Mouse (Mus musculus): ENCODE results near the gene Abca2. TPM values are rescaled to one million over a fixed set of nuclear protein-coding genes. Genes with fewer than 3 reads are reported as not detected.

The Abca2 gene
- polyA plus RNA-seq, 1 experiment = 52.4 TPM

GRCm38 (mm10) chr2:25484901-25485647 is 56.6 kb downstream of the Abca2 start:
- no peak overlapping the region for H3K27ac ChIP-seq (replicated peaks; ENCODE audit: low read depth, low read length)
- H3K4me1 ChIP-seq (ENCODE audit: control insufficient read depth, insufficient read depth, insufficient read length, low read length) = peaks cover 2% of the 10 kb centered on the region; the same call in 1 of the 2 replicates

DNA sequence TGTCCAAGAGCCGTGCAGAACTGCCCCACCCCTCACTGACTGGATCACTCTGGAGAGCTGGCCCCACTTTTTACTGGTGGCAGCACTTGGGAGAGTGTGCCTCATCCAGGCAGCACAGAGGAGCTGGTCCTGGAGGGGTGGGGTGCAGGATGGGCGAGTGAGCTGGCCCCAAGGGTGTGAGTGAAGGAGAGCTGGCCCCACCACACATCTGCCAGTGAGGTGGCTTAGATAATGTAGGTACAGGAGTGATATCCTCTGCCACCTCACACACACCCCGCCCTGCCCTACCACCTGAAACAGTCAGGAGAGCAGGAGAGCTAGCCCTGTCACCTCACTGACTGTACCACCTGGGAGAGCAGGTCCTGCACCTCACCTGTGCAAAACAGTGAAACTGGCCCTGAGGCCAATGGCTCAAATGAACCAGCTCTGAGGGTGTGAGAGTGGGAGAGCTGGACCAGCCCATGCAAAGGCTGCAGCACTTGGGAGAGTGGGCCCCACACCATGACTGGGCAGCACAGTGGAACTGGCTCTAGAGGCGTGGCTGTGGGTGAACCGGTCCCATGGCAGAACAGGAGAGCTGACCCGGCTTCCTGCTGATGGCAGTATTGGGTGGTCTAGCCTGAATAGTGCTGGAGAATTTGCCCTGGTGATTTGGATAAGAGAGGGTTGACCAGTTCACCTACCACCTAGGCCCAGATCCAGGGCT is 59.6 kb downstream of the Abca2 start:
- Histone ChIP-seq H3K4me3 (ENCODE audit: insufficient read depth, low read depth, low read length) (no peak overlapping the region), H3K4me1 (ENCODE audit: control insufficient read depth, insufficient read depth, insufficient read length, low read length) (peaks cover 2% of the 10 kb centered on the region; the same call in 1 of the 2 replicates), H3K27ac (replicated peaks; ENCODE audit: low read depth, low read length) (no peak overlapping the region)

More at GRCm38 (mm10) chr2:25484901-25485647, 56.6 kb downstream of the Abca2 start:
- no peak overlapping the region for H3K4me3 ChIP-seq (ENCODE audit: insufficient read depth, low read depth, low read length)

GRCm38 (mm10) chr2:25488671-25489068 is 60.2 kb downstream of the Abca2 start:
- Histone ChIP-seq H3K4me3 (ENCODE audit: insufficient read depth, low read depth, low read length) (no peak overlapping the region), H3K4me1 (ENCODE audit: control insufficient read depth, insufficient read depth, insufficient read length, low read length) (peaks cover 2% of the 10 kb centered on the region; the same call in 1 of the 2 replicates), H3K27ac (replicated peaks; ENCODE audit: low read depth, low read length) (no peak overlapping the region)

DNA sequence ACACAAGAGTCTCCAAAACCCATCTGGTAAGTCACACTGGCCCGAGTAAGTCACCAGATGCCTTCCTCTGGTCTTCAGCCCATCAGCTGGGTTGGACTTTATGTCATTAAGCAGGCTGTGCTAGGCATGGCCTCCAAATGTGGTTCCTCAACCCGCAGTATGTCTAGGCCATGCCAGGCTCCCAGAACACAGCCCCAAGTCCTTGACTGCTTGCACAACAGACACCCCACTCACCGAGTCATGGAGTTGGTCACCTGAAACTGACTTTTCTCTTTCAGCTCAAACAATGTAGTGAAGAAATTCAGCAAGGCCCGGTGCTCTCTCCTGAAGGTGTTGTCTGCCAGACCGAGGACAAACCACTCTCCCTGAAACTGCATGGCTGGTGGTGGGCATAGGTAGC is 64.5 kb downstream of the Abca2 start:
- Histone ChIP-seq H3K4me1 (ENCODE audit: control insufficient read depth, insufficient read depth, insufficient read length, low read length) (no peaks in the 10 kb centered on the region), H3K4me3 (ENCODE audit: insufficient read depth, low read depth, low read length) (no peak overlapping the region), H3K27ac (replicated peaks; ENCODE audit: low read depth, low read length) (no peak overlapping the region)

- Histone ChIP-seq H3K27ac (replicated peaks; ENCODE audit: low read depth, low read length) (no peak within 1 kb of the TSS), H3K4me1 (ENCODE audit: control insufficient read depth, insufficient read depth, insufficient read length, low read length) (no peaks in the 10 kb centered on the region), H3K4me3 (ENCODE audit: insufficient read depth, low read depth, low read length) (no peak within 1 kb of the TSS)
These were observed 65.0 kb downstream of the Abca2 start, which contains the start of gene Lcn12 for GRCm38 (mm10) chr2:25493476-25493961. Gene Lcn12 (minus strand): TSS chr2:25493911.

DNA sequence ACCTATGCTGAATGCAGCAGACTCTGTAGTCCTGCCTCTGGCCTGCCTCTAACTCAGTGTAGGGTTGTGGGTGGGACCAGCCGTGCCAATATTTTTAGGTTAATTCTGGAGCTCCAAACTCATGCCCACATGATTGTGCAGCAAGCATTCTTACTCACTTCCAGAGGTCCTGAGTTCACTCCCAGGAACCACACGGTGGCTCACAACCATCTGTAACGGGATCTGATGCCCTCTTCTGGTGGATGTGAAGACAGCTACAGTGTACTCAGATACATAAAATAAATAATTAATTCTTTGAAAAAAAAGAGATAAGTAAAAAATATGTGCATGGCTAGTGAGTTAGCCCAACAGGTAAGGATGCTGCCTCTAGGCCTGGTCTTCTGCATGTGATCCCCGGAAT is 68.0 kb downstream of the Abca2 start:
- H3K4me3 ChIP-seq (ENCODE audit: insufficient read depth, low read depth, low read length) = no peak overlapping the region
- no peak overlapping the region for H3K27ac ChIP-seq (replicated peaks; ENCODE audit: low read depth, low read length)
- peaks cover 4% of the 10 kb centered on the region for H3K4me1 ChIP-seq (ENCODE audit: control insufficient read depth, insufficient read depth, insufficient read length, low read length)

Other genes with a start within 250 kb of the Abca2 start
- gene Nrarp, start 247.9 kb upstream of the Abca2 start, polyA plus RNA-seq (2012; ENCODE audit: insufficient read depth, insufficient read length, missing spikeins) = 6.4 and 7.1 TPM in 2 replicates
- gene Tor4a, start 231.8 kb upstream of the Abca2 start, polyA plus RNA-seq (2012; ENCODE audit: insufficient read depth, insufficient read length, missing spikeins) = 1.8 and 6.0 TPM in 2 replicates
- gene Nelfb, start 217.2 kb upstream of the Abca2 start, polyA plus RNA-seq (2012; ENCODE audit: insufficient read depth, insufficient read length, missing spikeins) = 15.4 and 19.0 TPM in 2 replicates
- gene Stpg3, start 214.1 kb upstream of the Abca2 start, polyA plus RNA-seq (2012; ENCODE audit: insufficient read depth, insufficient read length, missing spikeins) = not detected in 2 replicates
- not detected in 2 replicates for gene Fam166a, start 210.0 kb upstream of the Abca2 start, polyA plus RNA-seq (2012; ENCODE audit: insufficient read depth, insufficient read length, missing spikeins)
- gene Tubb4b, start 204.0 kb upstream of the Abca2 start, polyA plus RNA-seq (2012; ENCODE audit: insufficient read depth, insufficient read length, missing spikeins) = 193 and 284 TPM in 2 replicates
- gene Slc34a3, start 194.3 kb upstream of the Abca2 start, polyA plus RNA-seq (2012; ENCODE audit: insufficient read depth, insufficient read length, missing spikeins) = not detected in 2 replicates
- gene Rnf224, start 191.9 kb upstream of the Abca2 start, polyA plus RNA-seq (2012; ENCODE audit: insufficient read depth, insufficient read length, missing spikeins) = not detected in 2 replicates
- gene Rnf208, start 186.4 kb upstream of the Abca2 start, polyA plus RNA-seq (2012; ENCODE audit: insufficient read depth, insufficient read length, missing spikeins) = not detected in 2 replicates
- gene Cysrt1, start 186.3 kb upstream of the Abca2 start, polyA plus RNA-seq (2012; ENCODE audit: insufficient read depth, insufficient read length, missing spikeins) = not detected in 2 replicates
- 2.3 and 5.4 TPM in 2 replicates for gene AL732309.1, start 181.8 kb upstream of the Abca2 start, polyA plus RNA-seq (2012; ENCODE audit: insufficient read depth, insufficient read length, missing spikeins)
- gene Tmem203, start 173.3 kb upstream of the Abca2 start, polyA plus RNA-seq (2012; ENCODE audit: insufficient read depth, insufficient read length, missing spikeins) = 13.5 and 18.9 TPM in 2 replicates
- 1.7 and 3.7 TPM in 2 replicates for gene Tprn, start 166.1 kb upstream of the Abca2 start, polyA plus RNA-seq (2012; ENCODE audit: insufficient read depth, insufficient read length, missing spikeins)
- gene Ssna1, start 156.3 kb upstream of the Abca2 start, polyA plus RNA-seq (2012; ENCODE audit: insufficient read depth, insufficient read length, missing spikeins) = 41.7 and 44.0 TPM in 2 replicates
- 18.6 and 23.7 TPM in 2 replicates for gene Anapc2, start 156.2 kb upstream of the Abca2 start, polyA plus RNA-seq (2012; ENCODE audit: insufficient read depth, insufficient read length, missing spikeins)
- not detected in 2 replicates for gene Tmem210, start 140.6 kb upstream of the Abca2 start, polyA plus RNA-seq (2012; ENCODE audit: insufficient read depth, insufficient read length, missing spikeins)
- not detected in 2 replicates for gene Lrrc26, start 138.8 kb upstream of the Abca2 start, polyA plus RNA-seq (2012; ENCODE audit: insufficient read depth, insufficient read length, missing spikeins)
- gene Grin1, start 109.5 kb upstream of the Abca2 start, polyA plus RNA-seq (2012; ENCODE audit: insufficient read depth, insufficient read length, missing spikeins) = not detected in 2 replicates
- gene Man1b1, start 96.4 kb upstream of the Abca2 start, polyA plus RNA-seq (2012; ENCODE audit: insufficient read depth, insufficient read length, missing spikeins) = 11.3 and 16.0 TPM in 2 replicates
- 11.1 and 15.0 TPM in 2 replicates for gene Dpp7, start 72.3 kb upstream of the Abca2 start, polyA plus RNA-seq (2012; ENCODE audit: insufficient read depth, insufficient read length, missing spikeins)
- 6.1 and 9.1 TPM in 2 replicates for gene Uap1l1, start 63.0 kb upstream of the Abca2 start, polyA plus RNA-seq (2012; ENCODE audit: insufficient read depth, insufficient read length, missing spikeins)
- not detected in 2 replicates for gene Sapcd2, start 56.4 kb upstream of the Abca2 start, polyA plus RNA-seq (2012; ENCODE audit: insufficient read depth, insufficient read length, missing spikeins)
- 11.3 and 18.4 TPM in 2 replicates for gene Entpd2, start 32.8 kb upstream of the Abca2 start, polyA plus RNA-seq (2012; ENCODE audit: insufficient read depth, insufficient read length, missing spikeins)
- gene Npdc1, start 29.4 kb upstream of the Abca2 start, polyA plus RNA-seq (2012; ENCODE audit: insufficient read depth, insufficient read length, missing spikeins) = 32.5 and 41.5 TPM in 2 replicates
- gene Fut7, start 5.4 kb upstream of the Abca2 start, polyA plus RNA-seq (2012; ENCODE audit: insufficient read depth, insufficient read length, missing spikeins) = not detected in 2 replicates
- not detected in 2 replicates for gene Clic3, start 28.1 kb downstream of the Abca2 start, polyA plus RNA-seq (2012; ENCODE audit: insufficient read depth, insufficient read length, missing spikeins)
- 195 and 218 TPM in 2 replicates for gene Paxx, start 32.4 kb downstream of the Abca2 start, polyA plus RNA-seq (2012; ENCODE audit: insufficient read depth, insufficient read length, missing spikeins)
- 15.2 and 46.8 TPM in 2 replicates for gene Ptgds, start 41.3 kb downstream of the Abca2 start, polyA plus RNA-seq (2012; ENCODE audit: insufficient read depth, insufficient read length, missing spikeins)
- not detected in 2 replicates for gene Lcn12, start 65.2 kb downstream of the Abca2 start, polyA plus RNA-seq (2012; ENCODE audit: insufficient read depth, insufficient read length, missing spikeins)
- gene Fbxw5, start 72.0 kb downstream of the Abca2 start, polyA plus RNA-seq (2012; ENCODE audit: insufficient read depth, insufficient read length, missing spikeins) = 41.1 and 47.3 TPM in 2 replicates
- gene C8g, start 73.0 kb downstream of the Abca2 start, polyA plus RNA-seq (2012; ENCODE audit: insufficient read depth, insufficient read length, missing spikeins) = 6.6 and 9.2 TPM in 2 replicates
- 7.0 and 12.9 TPM in 2 replicates for gene Traf2, start 118.2 kb downstream of the Abca2 start, polyA plus RNA-seq (2012; ENCODE audit: insufficient read depth, insufficient read length, missing spikeins)
- 398 and 454 TPM in 2 replicates for gene Edf1, start 129.1 kb downstream of the Abca2 start, polyA plus RNA-seq (2012; ENCODE audit: insufficient read depth, insufficient read length, missing spikeins)
- 0.36 and 0.54 TPM in 2 replicates for gene Mamdc4, start 146.1 kb downstream of the Abca2 start, polyA plus RNA-seq (2012; ENCODE audit: insufficient read depth, insufficient read length, missing spikeins)
- gene Phpt1, start 146.5 kb downstream of the Abca2 start, polyA plus RNA-seq (2012; ENCODE audit: insufficient read depth, insufficient read length, missing spikeins) = 70.7 and 86.8 TPM in 2 replicates
- 0.44 TPM in 1 of 2 replicates, not detected in the other for gene Ajm1, start 153.1 kb downstream of the Abca2 start, polyA plus RNA-seq (2012; ENCODE audit: insufficient read depth, insufficient read length, missing spikeins)
- gene Rabl6, start 179.8 kb downstream of the Abca2 start, polyA plus RNA-seq (2012; ENCODE audit: insufficient read depth, insufficient read length, missing spikeins) = 29.2 and 42.8 TPM in 2 replicates
- gene Ccdc183, start 189.0 kb downstream of the Abca2 start, polyA plus RNA-seq (2012; ENCODE audit: insufficient read depth, insufficient read length, missing spikeins) = not detected in 2 replicates
- 30.9 and 34.5 TPM in 2 replicates for gene Tmem141, start 193.3 kb downstream of the Abca2 start, polyA plus RNA-seq (2012; ENCODE audit: insufficient read depth, insufficient read length, missing spikeins)
- gene Fcna, start 199.3 kb downstream of the Abca2 start, polyA plus RNA-seq (2012; ENCODE audit: insufficient read depth, insufficient read length, missing spikeins) = 6.3 and 7.8 TPM in 2 replicates
- gene Lcn8, start 224.4 kb downstream of the Abca2 start, polyA plus RNA-seq (2012; ENCODE audit: insufficient read depth, insufficient read length, missing spikeins) = not detected in 2 replicates
- not detected in 2 replicates for gene Lcn5, start 229.2 kb downstream of the Abca2 start, polyA plus RNA-seq (2012; ENCODE audit: insufficient read depth, insufficient read length, missing spikeins)
- not detected in 2 replicates for gene Lcn6, start 248.1 kb downstream of the Abca2 start, polyA plus RNA-seq (2012; ENCODE audit: insufficient read depth, insufficient read length, missing spikeins)

Measured in brown adipose tissue, adult 24 weeks (tissue).